Mouse (Mus musculus) regulatory T cell (primary cell): ENCODE data around the gene Sel1l.

Experiments
- in situ Hi-C: fragments of 300-600 bp; cut with MboI, MseI; formaldehyde crosslinking; loops from one replicate; pipeline ENCODE4 v1.15.1; 2025; ENCODE audit warnings: high pct_unique_total_duplicates

The Sel1l gene

DNA sequence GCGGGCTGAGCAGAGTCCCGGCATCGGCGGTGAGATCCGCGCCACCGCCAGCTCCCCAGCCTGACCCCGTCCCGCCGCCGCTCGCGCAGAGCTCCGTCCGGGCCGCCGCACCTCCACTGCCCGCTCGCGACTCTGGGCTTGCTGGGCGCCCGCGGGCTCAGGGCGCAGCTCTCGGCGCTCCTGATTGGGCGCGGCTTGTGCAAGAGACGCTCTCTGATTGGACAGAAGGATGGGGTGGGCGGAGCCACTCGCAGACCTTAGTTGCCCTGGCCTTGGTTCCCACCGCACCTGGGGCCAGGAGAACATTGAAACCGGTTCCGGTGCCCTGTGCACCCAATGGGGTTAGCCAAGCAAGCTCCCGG lies 70.0 kb downstream of the Sel1l start:
- in situ Hi-C loops, result no loop called here

DNA sequence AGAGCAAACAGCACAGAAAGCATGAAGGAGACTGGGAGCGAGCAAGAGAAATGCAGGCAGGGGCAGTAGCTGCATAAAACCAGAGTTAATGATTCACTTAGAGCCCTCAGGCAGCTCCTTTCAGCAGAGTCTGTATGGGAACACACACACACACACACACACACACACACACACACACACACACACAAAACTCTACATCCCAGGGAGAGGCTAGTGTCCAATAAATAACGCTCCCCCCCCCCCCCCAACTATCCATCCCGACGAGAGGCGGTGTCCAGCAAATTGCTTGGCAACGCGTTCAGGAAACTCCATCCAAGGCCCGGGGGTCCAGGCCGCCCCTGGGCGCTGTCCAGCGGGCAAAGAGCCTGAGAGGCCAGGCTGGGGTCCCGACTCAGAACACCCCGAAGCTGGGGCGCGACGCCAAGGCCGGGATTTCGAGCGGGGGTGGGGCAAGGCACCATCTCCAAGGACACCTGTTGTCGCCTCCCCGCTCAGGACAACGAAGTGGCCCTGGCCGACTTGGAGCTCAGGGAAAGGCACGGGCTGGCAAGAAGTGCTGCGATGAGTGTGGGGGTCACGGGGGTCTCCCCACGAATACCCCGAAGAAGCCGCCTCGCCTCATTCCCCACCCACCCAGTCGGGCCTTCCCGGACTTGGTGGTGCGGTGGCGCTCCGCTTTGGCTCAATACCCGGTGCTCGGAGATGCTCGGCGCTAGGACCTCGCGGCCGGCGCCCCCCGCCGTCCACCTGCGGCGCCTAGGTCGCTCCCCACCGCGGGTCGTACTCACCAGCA lies 70.5 kb downstream of the Sel1l start:
- in situ Hi-C loops, result no loop called here

DNA sequence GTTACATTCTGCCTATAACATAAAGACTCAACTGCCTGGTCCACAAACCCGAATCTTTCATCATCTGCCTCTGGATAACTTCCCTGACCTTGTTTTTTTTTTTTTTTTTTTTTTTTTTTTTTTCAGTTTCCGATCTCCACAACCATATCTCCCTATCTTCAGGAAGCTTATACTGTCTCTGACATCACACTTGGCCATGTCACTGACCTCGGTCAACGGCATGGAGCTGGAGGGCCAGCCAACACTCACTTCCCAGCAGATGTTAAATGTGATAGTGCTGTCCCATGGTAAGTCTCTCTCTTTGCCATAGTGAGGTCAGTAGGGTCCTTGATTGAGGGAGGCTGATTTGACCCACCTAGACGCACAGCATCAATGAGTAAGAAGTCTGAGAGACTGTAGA lies 72.6 kb downstream of the Sel1l start:
- in situ Hi-C loops, result no loop called here

DNA sequence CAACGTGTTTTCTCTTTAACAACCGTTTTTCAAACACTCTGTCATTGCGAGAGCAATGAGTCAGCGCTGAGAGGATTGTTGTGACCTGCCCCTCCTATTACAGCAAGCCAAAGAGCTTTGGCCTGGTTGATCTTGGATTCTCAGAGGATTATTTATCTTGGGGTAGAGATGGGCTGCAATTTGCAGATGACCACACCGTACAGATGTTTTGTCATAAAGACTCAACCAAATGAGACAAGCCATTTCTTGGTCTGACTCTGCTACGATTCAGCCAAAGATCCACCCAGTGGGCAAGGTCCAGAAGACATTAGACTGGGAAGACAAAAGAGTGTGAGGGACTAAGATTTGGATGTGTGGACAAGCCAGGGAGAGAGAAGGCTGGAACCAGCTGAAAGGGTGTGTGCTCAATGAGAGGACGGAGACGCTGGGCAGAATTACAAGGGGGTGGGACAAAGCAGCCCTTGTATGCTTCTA lies 74.1 kb downstream of the Sel1l start:
- in situ Hi-C loops, result no loop called here

DNA sequence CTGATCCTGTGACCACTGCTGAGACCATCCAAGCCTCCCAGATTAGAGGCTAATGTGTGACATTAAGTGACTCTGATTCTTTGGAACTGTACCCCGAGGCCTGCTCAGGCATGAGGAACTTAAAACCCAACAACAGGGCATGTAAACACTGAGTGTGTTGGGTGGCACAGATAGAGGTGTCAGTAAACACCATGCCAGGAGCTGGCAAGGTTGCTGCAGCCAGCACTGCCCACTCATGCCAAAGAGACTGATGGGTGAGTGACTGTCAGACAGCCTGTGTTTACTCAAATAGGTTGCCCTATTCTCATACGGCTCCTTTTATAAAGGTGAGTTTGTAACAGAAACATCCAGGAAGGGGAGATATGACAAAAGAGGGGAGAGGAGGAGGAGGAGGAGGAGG lies 80.1 kb downstream of the Sel1l start:
- in situ Hi-C loops, result no loop called here

DNA sequence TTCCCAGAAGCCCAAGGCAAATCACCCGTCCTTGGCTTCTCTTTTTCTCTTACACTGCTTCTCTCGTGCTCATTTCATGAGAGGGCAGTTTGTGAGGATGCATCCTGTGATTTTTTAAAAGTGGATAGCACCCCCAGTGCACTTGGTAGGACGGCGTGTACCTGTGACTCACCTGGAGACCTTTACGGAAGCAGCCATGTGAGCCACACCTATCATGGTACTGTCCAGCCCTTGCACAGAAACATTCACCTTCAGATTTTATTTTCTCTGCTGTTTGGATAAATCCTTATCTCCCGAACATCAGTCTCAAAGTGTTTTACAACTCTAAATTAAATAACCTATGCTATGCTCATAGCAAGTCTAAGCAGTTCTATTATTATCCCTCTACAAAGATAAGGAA lies 80.8 kb downstream of the Sel1l start:
- in situ Hi-C loops, result no loop called here

DNA sequence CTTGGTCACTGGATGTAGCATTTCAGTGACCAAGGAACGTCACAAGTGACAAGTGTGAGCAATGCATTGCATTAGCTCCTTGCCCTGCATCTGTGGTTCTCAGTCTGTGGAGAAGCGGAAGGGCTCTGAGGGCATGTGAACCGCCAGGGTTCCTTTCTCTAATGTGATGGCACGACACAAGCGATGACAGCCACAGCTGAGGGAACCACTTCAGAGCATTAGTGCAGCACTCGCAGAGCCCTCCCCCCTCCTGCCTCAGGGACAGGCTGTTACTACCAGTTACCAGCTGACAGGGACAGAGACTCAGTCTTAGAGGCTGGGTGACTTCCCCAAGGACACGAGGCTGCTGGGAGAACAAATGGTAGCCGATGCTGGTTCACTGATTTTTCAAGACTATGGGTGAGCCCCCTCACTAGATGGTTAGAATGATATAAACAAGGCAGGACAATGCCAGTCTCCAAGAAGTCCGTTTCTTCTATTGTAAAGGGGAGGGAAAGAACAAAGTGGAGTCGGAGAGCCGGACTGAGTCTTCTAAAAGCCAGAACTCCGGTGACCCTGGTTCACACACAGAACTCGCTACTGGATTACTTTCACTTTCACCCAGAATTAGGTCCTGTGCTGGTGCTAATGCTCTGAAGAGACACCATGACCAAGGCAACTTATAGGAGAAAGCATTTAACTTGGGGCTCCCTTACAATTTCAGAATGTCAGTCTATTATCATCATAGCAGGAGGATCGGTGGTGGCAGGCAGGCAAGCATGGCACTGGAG lies 82.4 kb downstream of the Sel1l start:
- in situ Hi-C loops, result no loop called here

DNA sequence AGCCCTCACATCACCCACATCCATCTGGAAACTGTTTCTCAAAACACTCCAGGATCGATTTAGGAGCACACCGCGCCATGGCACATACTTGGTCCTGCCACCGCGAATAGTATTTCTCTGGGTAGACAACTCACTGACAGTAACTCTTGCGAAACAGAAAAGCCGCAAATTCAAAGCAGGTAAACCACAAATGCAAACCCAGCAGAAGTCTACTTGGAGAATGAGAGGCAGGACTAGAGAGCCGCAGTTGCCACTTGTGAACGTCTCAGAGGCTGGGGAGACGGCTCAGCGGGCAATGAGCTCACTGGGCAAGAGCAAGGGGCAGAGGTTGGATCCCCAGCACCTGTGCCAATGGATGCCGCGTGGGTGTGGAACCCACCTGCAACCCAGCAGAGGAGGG lies 83.5 kb downstream of the Sel1l start:
- in situ Hi-C loops, result no loop called here

DNA sequence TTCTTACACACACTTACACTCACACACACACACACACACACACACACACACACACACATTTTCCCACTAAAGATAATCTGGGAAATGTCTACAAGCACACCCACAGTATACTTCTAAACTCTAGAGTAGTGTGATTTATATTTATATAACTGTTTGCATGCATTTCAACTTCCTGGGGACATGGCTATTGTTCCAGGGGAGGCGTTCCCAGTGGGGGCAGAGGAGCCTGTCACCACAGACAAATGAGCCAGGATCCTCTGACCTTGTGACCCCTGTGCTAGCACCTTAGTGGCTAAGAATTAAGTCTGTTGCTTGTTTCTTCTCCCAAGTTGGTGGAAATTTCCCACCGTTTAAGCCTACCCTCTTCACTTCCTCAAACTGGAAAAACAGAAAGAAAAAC lies 83.9 kb downstream of the Sel1l start:
- in situ Hi-C loops, result no loop called here

DNA sequence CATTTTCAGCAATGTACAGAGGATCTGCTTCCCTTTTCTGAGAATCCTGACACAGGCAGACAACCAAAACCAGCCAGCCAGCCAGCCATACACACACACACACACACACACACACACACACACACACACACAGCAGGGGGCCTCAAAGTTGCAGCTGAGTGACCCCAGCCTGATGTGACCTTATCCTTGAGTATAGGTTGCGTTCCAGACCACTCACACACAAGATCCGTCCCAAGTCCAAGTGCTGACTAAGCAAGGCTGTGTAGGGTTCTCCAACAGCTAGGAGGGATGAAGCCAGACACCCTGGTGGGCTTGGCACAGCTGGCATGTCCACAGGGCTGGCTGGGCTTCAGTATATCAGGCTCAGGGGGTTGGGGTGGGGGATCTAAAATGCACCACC lies 84.5 kb downstream of the Sel1l start:
- in situ Hi-C loops, result no loop called here

DNA sequence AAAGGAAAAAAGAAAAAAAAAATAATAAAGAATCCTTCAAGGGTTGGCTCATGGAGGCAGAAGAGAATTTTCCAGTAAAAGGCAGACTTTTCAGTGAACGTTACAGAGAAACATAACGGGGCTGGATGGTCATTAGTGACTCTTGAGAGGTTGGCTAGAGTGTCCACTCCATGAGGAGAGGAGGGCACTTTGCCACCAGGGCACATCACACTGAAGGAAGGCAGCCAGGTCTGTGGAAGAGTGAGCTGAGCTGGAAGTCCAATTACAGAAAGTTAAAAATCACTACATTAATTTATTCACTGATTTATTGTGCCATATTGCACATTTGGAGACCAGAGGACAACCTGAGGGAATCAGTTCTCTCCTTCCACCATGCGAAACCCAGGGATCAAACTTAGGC lies 89.1 kb downstream of the Sel1l start:
- in situ Hi-C loops, result no loop called here

DNA sequence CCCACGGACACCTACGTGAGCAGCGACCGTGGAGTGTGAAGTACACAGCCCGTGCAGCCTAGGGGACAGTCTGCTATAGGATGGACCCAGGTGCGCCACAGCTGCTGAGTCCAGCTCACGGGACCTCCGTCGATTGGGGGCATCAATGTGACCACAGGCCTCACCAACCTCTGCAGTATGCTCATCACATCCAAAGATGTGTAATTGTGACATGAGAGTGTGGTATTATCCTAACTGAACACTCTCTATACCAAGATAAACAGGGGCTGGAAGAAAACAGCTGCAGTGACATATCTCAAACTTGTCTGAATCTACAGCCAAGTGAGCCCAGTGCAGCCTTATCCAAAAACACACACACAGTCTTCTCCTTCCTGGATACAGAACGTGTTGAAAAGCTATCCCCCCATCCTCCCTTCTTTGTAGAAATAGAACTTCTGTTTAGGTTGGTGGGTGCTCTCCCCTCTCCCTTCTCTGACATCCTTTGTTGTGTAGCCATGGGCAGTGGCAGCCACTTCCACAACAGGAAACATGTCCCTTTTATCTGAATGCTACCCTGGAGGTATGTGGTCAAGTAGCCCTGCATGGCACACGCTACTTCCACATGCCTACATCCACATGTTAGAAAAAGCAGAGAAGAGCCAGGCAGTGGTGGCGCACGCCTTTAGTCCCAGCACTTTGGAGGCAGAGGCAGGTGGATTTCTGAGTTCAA lies 90.9 kb downstream of the Sel1l start:
- in situ Hi-C loops, result no loop called here

DNA sequence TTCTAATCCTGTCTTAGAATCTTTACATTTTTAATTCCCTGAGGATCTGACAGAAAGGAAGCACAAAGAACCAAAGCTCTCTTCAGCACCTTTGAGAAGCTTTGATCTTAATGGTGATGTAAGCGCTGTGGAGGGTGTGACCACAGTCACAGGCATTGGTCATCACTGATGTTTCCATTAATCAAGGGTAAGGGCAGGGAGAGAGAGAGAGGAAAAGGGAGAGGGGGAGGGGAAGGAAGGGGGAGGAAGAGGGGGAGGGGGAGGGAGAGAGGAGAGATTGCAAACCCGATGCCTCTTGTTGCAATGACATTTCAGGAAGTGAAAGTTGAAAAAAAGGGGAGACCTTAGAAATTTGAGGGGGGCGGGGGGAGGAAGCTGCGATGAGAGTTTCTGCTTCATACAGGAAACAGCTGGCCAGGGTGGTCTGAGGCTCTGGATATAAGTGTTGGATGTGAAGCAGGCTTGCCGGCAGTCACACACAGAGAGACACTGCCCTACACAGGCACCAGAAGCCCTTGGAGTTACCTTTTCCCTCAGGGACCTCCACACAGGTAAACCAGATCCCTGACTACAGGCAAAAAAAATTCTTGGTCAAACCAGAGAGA lies 92.3 kb downstream of the Sel1l start:
- in situ Hi-C loops, result no loop called here
